Mouse (Mus musculus): Measurements from ENCODE around the gene Psmc3.

- no peak for TF ChIP-seq BHLHE40 (IDR thresholded peaks at IDR 0.05; ENCODE audit: low read depth, low read length)
- no peak for TF ChIP-seq CTCF (conservative IDR thresholded peaks at IDR 0.05 in 1 of 2, IDR thresholded peaks at IDR 0.05 in 1 of 2; ENCODE audit: low read depth in 2 of 2, low read length in 2 of 2)
- no peak for TF ChIP-seq POLR2A (IDR thresholded peaks at IDR 0.05; ENCODE audit: low read depth, low read length)
- no peak for TF ChIP-seq ZC3H11A (IDR thresholded peaks at IDR 0.05; ENCODE audit: low read depth, low read length)
- no peak for TF ChIP-seq NRF1 (IDR thresholded peaks at IDR 0.05; ENCODE audit: low read depth, low read length)
- no peak for TF ChIP-seq MAZ (IDR thresholded peaks at IDR 0.05; ENCODE audit: low read depth, low read length)
- no peak for TF ChIP-seq CHD1 (IDR thresholded peaks at IDR 0.05; ENCODE audit: low read depth, low read length)
- no peak for TF ChIP-seq EP300 (IDR thresholded peaks at IDR 0.05; ENCODE audit: low read length)
- no peak for TF ChIP-seq CHD2 (IDR thresholded peaks at IDR 0.05; ENCODE audit: low read length)
- TF ChIP-seq JUND (conservative IDR thresholded peaks at IDR 0.05; ENCODE audit: low read depth, low read length), result no peak
These were observed 17.2 kb downstream of the Psmc3 start for GRCm38 (mm10) chr2:91071059-91071458.

Data from CH12.LX (cell line).